Mouse (Mus musculus) gastrocnemius, adult 2 months (tissue): ENCODE measurements at regions not wholly inside any gene's neighbourhood (a gene's known extent, or its start where the extent isn't known, plus 50 kb on each side); places are given as distances from the start of the nearest gene placed in this dataset.
A peak's percentile ranks its signal among the peaks of the same experiment; 100 is the strongest.

Experiments used
- DNase-seq: peaks from one replicate; pipeline ENCODE4 v3.0.0; 2022
- H3K27ac ChIP-seq: fragments of 200-600 bp; 2 replicates; pipeline ENCODE4 v1.8.1; 2022; ENCODE audit warnings: mild to moderate bottlenecking
- H3K4me3 ChIP-seq: fragments of 200-600 bp; 2 replicates; pipeline ENCODE4 v1.8.1; 2022; ENCODE audit warnings: mild to moderate bottlenecking, moderate library complexity
- CTCF ChIP-seq: fragments of 200-600 bp; IDR thresholded peaks from 2 replicates; pipeline ENCODE4 v1.8.1; 2022; ENCODE audit warnings: antibody characterized with exemption, mild to moderate bottlenecking, moderate library complexity
- intact Hi-C: fragments of 180-260 bp; cut with DNase I; formaldehyde crosslinking; loops from one replicate; pipeline ENCODE4 v1.15.1; 2025

DNA sequence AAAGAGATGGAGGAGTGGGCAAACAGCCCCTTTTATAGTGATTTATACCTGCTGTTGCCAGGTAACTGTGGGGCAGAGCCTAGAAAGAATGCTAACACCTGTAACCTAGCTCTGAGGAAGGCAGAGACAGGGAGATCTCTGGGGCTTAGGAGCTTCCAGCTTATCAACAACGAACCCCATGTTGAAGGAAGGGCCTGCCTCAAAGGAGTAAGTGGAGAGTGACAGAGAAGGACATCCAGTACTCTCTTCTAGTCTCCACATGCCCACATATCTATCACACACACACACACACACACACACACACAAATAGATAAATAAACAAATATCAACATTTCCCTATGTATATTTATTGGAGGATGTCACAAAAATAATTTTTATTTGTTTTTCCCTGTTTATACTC lies 654.6 kb downstream of the Zfp706 start:
- no peak for DNase-seq
- TF ChIP-seq CTCF = no peak
- Histone ChIP-seq H3K4me3 (no peak overlapping the region), H3K27ac (no peak overlapping the region)
- intact Hi-C loops = no loop called here

GRCm38 (mm10) chr15:36351693-36352092 lies 655.9 kb downstream of the Zfp706 start:
- intact Hi-C loops = no loop called here
- no peak for TF ChIP-seq CTCF

DNA sequence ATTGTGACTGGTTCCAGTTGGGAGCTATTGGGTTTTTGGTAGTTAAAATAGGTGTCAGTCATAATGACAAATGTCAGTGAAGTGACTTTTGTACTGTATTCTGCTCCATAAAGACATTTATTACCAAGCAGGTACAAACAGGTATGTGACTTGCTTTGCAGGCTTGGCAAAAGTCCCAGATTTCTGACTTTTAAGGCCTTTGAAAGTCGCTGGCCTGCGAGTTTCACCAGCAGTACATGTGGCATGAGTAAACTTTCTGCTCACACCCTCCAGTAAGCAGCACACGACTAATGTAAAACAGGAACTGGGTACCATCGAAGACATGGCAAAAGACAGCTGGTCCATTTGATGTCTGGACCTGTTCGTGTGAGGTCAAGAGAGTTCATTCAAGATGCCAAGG lies 659.2 kb downstream of the Zfp706 start:
- no peak for DNase-seq
- no peak for TF ChIP-seq CTCF
- no peak overlapping the region for H3K4me3 ChIP-seq
- intact Hi-C loops = no loop called here
- no peak overlapping the region for H3K27ac ChIP-seq

More at GRCm38 (mm10) chr15:36351693-36352092, 655.9 kb downstream of the Zfp706 start:
- no peak overlapping the region for H3K27ac ChIP-seq
- no peak overlapping the region for H3K4me3 ChIP-seq
- no peak for DNase-seq

- H3K27ac ChIP-seq = no peak overlapping the region
- intact Hi-C loops = no loop called here
Observed at GRCm38 (mm10) chr15:36347333-36347845, 660.2 kb downstream of the Zfp706 start.

DNA sequence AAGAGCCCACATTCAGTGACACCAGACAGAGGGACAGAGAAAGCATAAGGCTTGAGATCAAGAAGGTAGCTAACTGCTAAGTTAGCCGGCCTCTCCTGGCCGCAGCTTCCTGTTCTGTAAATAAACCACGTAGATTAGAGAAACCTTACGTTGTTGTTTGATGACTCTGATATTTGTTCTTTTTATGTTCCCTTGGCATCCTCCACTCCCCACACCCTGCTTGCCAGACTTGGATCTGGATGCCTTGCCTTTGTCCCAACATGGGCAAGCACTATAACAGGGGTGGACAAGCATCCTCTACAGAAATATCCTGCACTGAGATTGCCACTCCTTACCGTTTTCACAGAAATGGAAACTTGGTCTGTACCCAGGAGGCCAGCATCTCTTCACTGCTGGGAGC lies 661.4 kb downstream of the Zfp706 start:
- DNase-seq = no peak
- intact Hi-C loops = no loop called here
- Histone ChIP-seq H3K27ac (peak overlapping the region; percentile 28; the same call in 1 of the 2 replicates), H3K4me3 (no peak overlapping the region)
- no peak for TF ChIP-seq CTCF

More at GRCm38 (mm10) chr15:36347333-36347845, 660.2 kb downstream of the Zfp706 start:
- no peak overlapping the region for H3K4me3 ChIP-seq
- no peak for DNase-seq
- no peak for TF ChIP-seq CTCF

DNA sequence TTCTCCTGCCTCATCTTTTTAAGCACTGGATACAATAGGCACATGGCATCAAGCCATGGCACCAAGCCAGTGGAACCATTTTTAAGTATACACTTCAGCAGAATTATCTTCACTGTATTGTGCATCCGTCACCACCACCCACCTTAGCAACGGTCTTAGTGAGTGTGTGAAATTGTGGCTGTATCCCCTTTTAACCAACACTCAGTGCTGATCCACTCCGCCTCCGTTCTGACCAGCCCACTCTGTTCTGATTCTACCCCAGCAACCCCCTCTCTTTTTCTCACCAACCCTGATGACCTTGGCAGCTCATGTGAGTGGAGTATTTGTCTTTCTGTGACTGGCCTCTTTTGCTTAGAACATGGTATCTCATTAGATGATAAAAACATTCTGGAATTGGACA lies 662.2 kb downstream of the Zfp706 start:
- Histone ChIP-seq H3K27ac (no peak overlapping the region), H3K4me3 (no peak overlapping the region)
- no peak for TF ChIP-seq CTCF
- DNase-seq = no peak
- intact Hi-C loops = no loop called here

GRCm38 (mm10) chr15:36339971-36340550 lies 667.5 kb downstream of the Zfp706 start:
- no peak for DNase-seq
- Histone ChIP-seq H3K4me3 (no peak overlapping the region), H3K27ac (no peak overlapping the region)
- intact Hi-C loops = no loop called here
- no peak for TF ChIP-seq CTCF

DNA sequence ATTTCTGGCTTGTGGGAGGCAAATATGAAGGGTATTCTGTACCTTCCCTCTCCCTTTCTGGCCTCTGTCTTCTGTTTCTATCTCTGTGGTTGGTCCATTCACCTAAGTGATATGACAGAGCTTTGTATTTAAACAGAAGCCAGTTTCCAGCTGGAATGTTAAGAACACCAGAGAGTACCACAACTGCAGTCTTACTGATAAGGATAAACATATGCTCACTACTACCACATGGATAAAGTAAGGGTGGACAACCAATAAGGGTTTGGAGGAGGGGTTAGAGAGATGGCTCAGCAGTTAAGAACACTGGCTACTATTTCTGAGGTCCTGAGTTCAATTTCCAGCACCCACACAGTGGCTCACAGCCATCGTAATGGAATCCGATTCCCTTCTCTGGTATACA lies 668.8 kb downstream of the Zfp706 start:
- no peak for TF ChIP-seq CTCF
- intact Hi-C loops = no loop called here
- DNase-seq = no peak
- Histone ChIP-seq H3K4me3 (no peak overlapping the region), H3K27ac (no peak overlapping the region)

DNA sequence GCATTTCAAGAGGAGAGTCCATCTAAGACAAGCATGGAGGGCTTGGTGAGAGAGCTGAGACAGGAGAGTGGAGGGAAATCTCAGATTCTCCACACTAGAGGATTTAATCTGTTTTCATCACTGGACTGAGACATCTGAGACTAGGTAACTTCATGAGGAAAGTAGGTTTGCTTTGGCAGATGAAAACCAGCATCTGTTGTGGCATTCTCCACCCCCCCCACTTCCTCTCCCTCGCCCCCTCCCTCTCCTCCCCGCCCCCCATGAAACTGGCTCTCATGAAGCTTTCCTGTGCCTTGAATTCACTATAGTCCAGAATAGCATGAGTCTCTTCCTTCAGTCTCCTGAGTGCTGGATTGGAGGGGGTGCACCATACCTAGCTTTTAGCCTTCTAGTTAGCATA lies 670.7 kb downstream of the Zfp706 start:
- Histone ChIP-seq H3K27ac (no peak overlapping the region), H3K4me3 (no peak overlapping the region)
- intact Hi-C loops = no loop called here
- DNase-seq = no peak
- TF ChIP-seq CTCF = no peak

- no peak overlapping the region for H3K27ac ChIP-seq
- H3K4me3 ChIP-seq = no peak overlapping the region
- intact Hi-C loops = no loop called here
- no peak for DNase-seq
- TF ChIP-seq CTCF = no peak
Observed at GRCm38 (mm10) chr15:36335116-36335515, 672.5 kb downstream of the Zfp706 start.

- TF ChIP-seq CTCF = no peak
- intact Hi-C loops = no loop called here
- no peak for DNase-seq
- Histone ChIP-seq H3K27ac (no peak overlapping the region), H3K4me3 (no peak overlapping the region)
Observed at GRCm38 (mm10) chr15:36334436-36335113, 673.0 kb downstream of the Zfp706 start.

DNA sequence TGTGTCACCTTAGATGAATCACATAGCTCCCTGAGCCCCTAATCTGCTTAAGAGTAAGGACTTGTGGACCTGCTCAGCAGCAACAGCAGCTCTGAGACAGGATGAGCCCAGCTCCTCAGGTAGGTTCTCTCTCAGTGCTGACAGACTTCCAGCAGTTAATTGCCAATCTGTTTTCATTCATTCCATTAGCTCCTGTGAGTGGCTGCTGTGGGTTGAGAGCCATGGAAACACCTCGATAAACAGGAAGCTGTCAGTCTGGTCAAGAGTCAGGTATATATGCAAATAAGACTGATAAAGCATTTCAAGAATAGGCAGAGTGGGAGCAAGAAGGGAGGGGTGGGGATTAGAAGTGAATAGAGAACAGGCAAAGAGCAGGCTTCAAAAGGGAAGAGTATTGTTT lies 673.7 kb downstream of the Zfp706 start:
- intact Hi-C loops = no loop called here
- no peak for DNase-seq
- H3K4me3 ChIP-seq = no peak overlapping the region
- no peak overlapping the region for H3K27ac ChIP-seq
- TF ChIP-seq CTCF = no peak

DNA sequence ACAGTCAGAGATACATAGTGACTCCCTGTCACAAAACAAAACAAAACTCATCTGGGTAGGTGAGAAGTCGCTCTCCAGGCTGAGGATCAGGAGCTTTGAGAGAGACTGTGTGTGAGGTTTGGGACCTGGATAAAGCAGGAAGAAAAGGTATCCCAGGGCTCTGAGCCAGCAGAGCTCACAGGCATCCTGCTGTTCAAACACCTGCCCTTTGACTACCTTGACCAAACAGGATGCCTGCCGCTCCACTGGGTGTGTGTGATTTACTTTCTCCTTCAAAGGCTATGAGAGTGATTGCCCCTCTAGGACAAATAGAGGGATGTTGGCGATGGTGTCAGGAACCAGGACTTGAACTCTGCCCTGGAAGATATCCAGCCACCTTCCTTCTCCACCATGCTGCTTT lies 674.3 kb downstream of the Zfp706 start:
- intact Hi-C loops = no loop called here
- DNase-seq = no peak
- no peak for TF ChIP-seq CTCF

More for the DNA sequence above, 674.3 kb downstream of the Zfp706 start:
- Histone ChIP-seq H3K4me3 (no peak overlapping the region), H3K27ac (no peak overlapping the region)
